Mouse (Mus musculus) MEL (cell line): ENCODE measurements around the gene Skida1. TPM values are rescaled to one million over a fixed set of nuclear protein-coding genes. Genes with fewer than 3 reads are reported as not detected.

Experiments used
- DNase-seq: peaks from one replicate; pipeline ENCODE4 v3.0.0; 2011; ENCODE audit warnings: low read depth, low spot score
- H3K27ac ChIP-seq: 2 replicates; pipeline ENCODE4 v1.5.1; 2012; ENCODE audit warnings: low read depth, mild to moderate bottlenecking, control low read depth, low read length, moderate library complexity; ENCODE audit not compliant: control insufficient read depth
- H3K27me3 ChIP-seq, 2 experiments: fragments of 150-350 bp in 1 of 2; sonication (generic) in 1 of 2; 2 replicates each; pipeline ENCODE4 v1.6.1; 2012; ENCODE audit warnings: low read length in 2 of 2, mild to moderate bottlenecking in 2 of 2, improper control_type of control experiment in 1 of 2, moderate library complexity in 1 of 2; ENCODE audit not compliant: insufficient read depth in 2 of 2, control insufficient read depth in 1 of 2
- H3K36me3 ChIP-seq, 2 experiments: 2 replicates each; pipeline ENCODE4 v1.6.1; 2012 to 2014; ENCODE audit warnings: low read length in 2 of 2, improper control_type of control experiment in 1 of 2, inconsistent platforms in 1 of 2, mild to moderate bottlenecking in 1 of 2; ENCODE audit not compliant: insufficient read depth in 2 of 2, control insufficient read depth in 1 of 2
- H3K4me1 ChIP-seq, 2 experiments: fragments of 150-350 bp in 1 of 2; sonication (generic) in 1 of 2; 2 replicates each; pipeline ENCODE4 v1.6.1; 2012; ENCODE audit warnings: low read length in 2 of 2, improper control_type of control experiment in 1 of 2, mild to moderate bottlenecking in 1 of 2; ENCODE audit not compliant: insufficient read depth in 2 of 2, control insufficient read depth in 1 of 2
- H3K4me3 ChIP-seq, 2 experiments: fragments of 150-350 bp in 1 of 2; sonication (generic) in 1 of 2; 2 replicates each; pipeline ENCODE4 v1.5.1; 2012; ENCODE audit warnings: low read depth in 2 of 2, low read length in 2 of 2, mild to moderate bottlenecking in 2 of 2, moderate library complexity in 2 of 2, control low read depth in 1 of 2, improper control_type of control experiment in 1 of 2; ENCODE audit not compliant: control insufficient read depth in 1 of 2, insufficient read depth in 1 of 2
- H3K79me2 ChIP-seq: 2 replicates; pipeline ENCODE4 v1.6.1; 2012; ENCODE audit warnings: mild to moderate bottlenecking, low read length, moderate library complexity; ENCODE audit not compliant: control insufficient read depth, poor library complexity, insufficient read depth
- H3K9ac ChIP-seq: 2 replicates; pipeline ENCODE4 v1.6.1; 2012; ENCODE audit warnings: low read depth, mild to moderate bottlenecking, control low read depth, low read length, moderate library complexity; ENCODE audit not compliant: control insufficient read depth, poor library complexity, severe bottlenecking
- H3K9me3 ChIP-seq: fragments of 150-350 bp; sonication (generic); replicated peaks from 2 replicates; pipeline ENCODE4 v1.6.1; 2012; ENCODE audit warnings: mild to moderate bottlenecking, low read length, improper control_type of control experiment, moderate library complexity; ENCODE audit not compliant: insufficient read depth
- CHD1 ChIP-seq: IDR thresholded peaks from 2 replicates; pipeline ENCODE4 v1.6.1; 2012; ENCODE audit warnings: low read depth, mild to moderate bottlenecking, inconsistent platforms, low read length, improper control_type of control experiment
- CHD2 ChIP-seq: IDR thresholded peaks from 2 replicates; pipeline ENCODE4 v1.6.1; 2011; ENCODE audit warnings: low read length, improper control_type of control experiment
- ELF1 ChIP-seq: IDR thresholded peaks from 2 replicates; pipeline ENCODE4 v1.6.1; 2014; ENCODE audit warnings: low read depth, mild to moderate bottlenecking, inconsistent platforms, low read length, improper control_type of control experiment, moderate library complexity
- EP300 ChIP-seq, 2 experiments: IDR thresholded peaks; 2 replicates each; pipeline ENCODE4 v1.6.1; 2011; ENCODE audit warnings: improper control_type of control experiment in 2 of 2, low read length in 2 of 2, low read depth in 1 of 2, mild to moderate bottlenecking in 1 of 2
- GABPA ChIP-seq: IDR thresholded peaks from 2 replicates; pipeline ENCODE4 v1.6.1; 2012; ENCODE audit warnings: low read depth, mild to moderate bottlenecking, inconsistent platforms, low read length, improper control_type of control experiment, moderate library complexity
- HCFC1 ChIP-seq: IDR thresholded peaks from 2 replicates; pipeline ENCODE4 v1.6.1; 2012; ENCODE audit warnings: low read depth, mild to moderate bottlenecking, inconsistent platforms, low read length, improper control_type of control experiment, moderate library complexity
- JUND ChIP-seq: IDR thresholded peaks from 2 replicates; pipeline ENCODE4 v1.6.1; 2011; ENCODE audit warnings: low read depth, mild to moderate bottlenecking, improper control_type of control experiment, low read length
- KAT2A ChIP-seq: conservative IDR thresholded peaks from 2 replicates; pipeline ENCODE4 v1.6.1; 2012; ENCODE audit warnings: low read depth, low read length, improper control_type of control experiment, inconsistent platforms
- MAFK ChIP-seq: IDR thresholded peaks from 2 replicates; pipeline ENCODE4 v1.6.1; 2011; ENCODE audit warnings: low read depth, mild to moderate bottlenecking, low read length, improper control_type of control experiment, borderline replicate concordance
- MAX ChIP-seq: IDR thresholded peaks from 2 replicates; pipeline ENCODE4 v1.6.1; 2011; ENCODE audit warnings: low read length, improper control_type of control experiment
- MEF2A ChIP-seq: IDR thresholded peaks from 2 replicates; pipeline ENCODE4 v1.6.1; 2014; ENCODE audit warnings: low read depth, mild to moderate bottlenecking, inconsistent platforms, low read length, improper control_type of control experiment; ENCODE audit not compliant: poor library complexity, insufficient replicate concordance, severe bottlenecking; ENCODE audit errors: extremely low read depth
- MXI1 ChIP-seq: IDR thresholded peaks from 2 replicates; pipeline ENCODE4 v1.6.1; 2011; ENCODE audit warnings: mild to moderate bottlenecking, low read depth, low read length, improper control_type of control experiment
- MYC ChIP-seq: IDR thresholded peaks from 2 replicates; pipeline ENCODE4 v1.6.1; 2011; ENCODE audit warnings: low read depth, mild to moderate bottlenecking, low read length, improper control_type of control experiment, moderate library complexity
- NELFE ChIP-seq: IDR thresholded peaks from 2 replicates; pipeline ENCODE4 v1.6.1; 2011; ENCODE audit warnings: low read depth, low read length, improper control_type of control experiment
- POLR2AphosphoS2 ChIP-seq: IDR thresholded peaks from 2 replicates; pipeline ENCODE4 v1.6.1; 2011; ENCODE audit warnings: low read length, improper control_type of control experiment
- RCOR1 ChIP-seq: IDR thresholded peaks from 2 replicates; pipeline ENCODE4 v1.6.1; 2012; ENCODE audit warnings: low read depth, mild to moderate bottlenecking, inconsistent platforms, low read length, improper control_type of control experiment
- SMC3 ChIP-seq: IDR thresholded peaks from 2 replicates; pipeline ENCODE4 v1.6.1; 2011; ENCODE audit warnings: low read depth, low read length, improper control_type of control experiment
- TAL1 ChIP-seq: IDR thresholded peaks from 2 replicates; pipeline ENCODE4 v1.6.1; 2012; ENCODE audit warnings: mild to moderate bottlenecking, inconsistent platforms, low read length, moderate library complexity, mixed read lengths
- TCF12 ChIP-seq: IDR thresholded peaks from 2 replicates; pipeline ENCODE4 v1.6.1; 2014; ENCODE audit warnings: low read depth, mild to moderate bottlenecking, inconsistent platforms, low read length, improper control_type of control experiment, moderate library complexity
- UBTF ChIP-seq: IDR thresholded peaks from 2 replicates; pipeline ENCODE4 v1.6.1; 2012; ENCODE audit warnings: low read depth, mild to moderate bottlenecking, inconsistent platforms, low read length, improper control_type of control experiment, moderate library complexity, borderline replicate concordance; ENCODE audit not compliant: insufficient read depth
- USF1 ChIP-seq: IDR thresholded peaks from 2 replicates; pipeline ENCODE4 v1.6.1; 2014; ENCODE audit warnings: low read depth, mild to moderate bottlenecking, inconsistent platforms, low read length, improper control_type of control experiment, moderate library complexity
- USF2 ChIP-seq, 2 experiments: IDR thresholded peaks; 2 replicates each; pipeline ENCODE4 v1.6.1; 2011 to 2012; ENCODE audit warnings: improper control_type of control experiment in 2 of 2, low read length in 2 of 2, borderline replicate concordance in 1 of 2, inconsistent platforms in 1 of 2, low read depth in 1 of 2, mild to moderate bottlenecking in 1 of 2; ENCODE audit not compliant: insufficient read depth in 1 of 2
- ZC3H11A ChIP-seq: IDR thresholded peaks from 2 replicates; pipeline ENCODE4 v1.6.1; 2012; ENCODE audit warnings: low read depth, mild to moderate bottlenecking, inconsistent platforms, low read length, improper control_type of control experiment
- ZKSCAN1 ChIP-seq: IDR thresholded peaks from 2 replicates; pipeline ENCODE4 v1.6.1; 2012; ENCODE audit warnings: low read depth, mild to moderate bottlenecking, inconsistent platforms, low read length, improper control_type of control experiment, moderate library complexity
- ZNF384 ChIP-seq: IDR thresholded peaks from 2 replicates; pipeline ENCODE4 v1.6.1; 2012; ENCODE audit warnings: low read depth, mild to moderate bottlenecking, inconsistent platforms, low read length, improper control_type of control experiment
- polyA plus RNA-seq, 2 experiments: library from polyadenylated mRNA; stranded (reverse) in 1 of 2; unstranded in 1 of 2; fragments of >175 nt in 1 of 2; fragments of >200 nt in 1 of 2; gene quantifications; 2 replicates each; pipeline versions ENCODE4 v1.2.1 to v1.2.4; 2012; ENCODE audit warnings: low replicate concordance in 2 of 2, low read depth in 1 of 2; ENCODE audit not compliant: insufficient read length in 2 of 2, insufficient read depth in 1 of 2, missing spikeins in 1 of 2
- total RNA-seq: library from RNA; depleted of rRNA; stranded (reverse); fragments of 300-350 nt; gene quantifications from 2 replicates; pipeline ENCODE4 v1.2.3, GENCODE M21; 2012

Skida1 gene
- total and polyA plus RNA-seq, 3 experiments = 0.12 to 0.88 TPM; not detected in 1

- no peak for TF ChIP-seq ZKSCAN1
- peak; percentile 63; the same call in 1 of the 2 replicates for TF ChIP-seq MYC
- peak; percentile 57; the same call in 1 of the 2 replicates for TF ChIP-seq HCFC1
- no peak for TF ChIP-seq ZNF384
- TF ChIP-seq ELF1 = peak; percentile 52; the same call in 1 of the 2 replicates
- TF ChIP-seq EP300 (IDR thresholded peaks at IDR 0.05; ENCODE audit: low read depth in 1 of 2, low read length in 2 of 2) = peak; percentile 31 to 55; a peak in 2 of 4 replicates
- no peak for TF ChIP-seq USF2 (IDR thresholded peaks at IDR 0.05; ENCODE audit: borderline replicate concordance in 1 of 2, insufficient read depth in 1 of 2, low read depth in 1 of 2, low read length in 2 of 2)
- TF ChIP-seq GABPA = no peak
- no peak for TF ChIP-seq ZC3H11A
- TF ChIP-seq JUND = no peak
- TF ChIP-seq TAL1 = no peak
- no peak for TF ChIP-seq USF1
- TF ChIP-seq, all 39 proteins: peak for 17
These were observed 15.0 kb upstream of the Skida1 start (continued) for GRCm38 (mm10) chr2:18063763-18064251.

DNA sequence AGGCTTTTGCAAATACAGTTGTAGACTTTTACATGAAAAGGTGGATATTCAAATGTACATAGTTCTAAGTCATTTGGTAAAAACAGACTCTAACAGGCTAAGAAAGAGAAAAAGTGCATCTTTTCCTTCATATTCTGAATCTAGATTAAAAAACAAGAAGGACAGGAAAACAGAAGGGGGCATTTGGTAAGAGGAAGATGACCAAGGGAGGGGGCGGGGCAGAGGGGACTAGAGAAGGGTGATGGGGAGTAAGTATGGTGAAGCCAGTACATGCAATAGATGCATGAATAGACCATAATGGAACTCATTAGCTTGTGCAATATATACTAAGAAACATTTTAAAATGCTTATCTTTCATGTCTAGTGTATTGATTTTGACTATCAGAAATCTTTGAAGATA is 11.5 kb upstream of the Skida1 start:
- Histone ChIP-seq H3K79me2 (peaks cover 30% of the 10 kb centered on the region), H3K4me3 (no peak overlapping the region), H3K9ac (no peak overlapping the region)

More for the DNA sequence above, 11.5 kb upstream of the Skida1 start:
- no peak for DNase-seq
- TF ChIP-seq ZNF384 (no peak), MEF2A (no peak), ZKSCAN1 (no peak), EP300 (IDR thresholded peaks at IDR 0.05; ENCODE audit: low read depth in 1 of 2, low read length in 2 of 2) (no peak), ZC3H11A (no peak), CHD1 (no peak), SMC3 (no peak), POLR2AphosphoS2 (no peak), RCOR1 (no peak), HCFC1 (no peak), CHD2 (no peak), TCF12 (no peak), USF1 (no peak), KAT2A (no peak), UBTF (no peak), NELFE (no peak), MAFK (no peak), MAX (no peak), JUND (no peak), MXI1 (no peak)
- no peaks in the 10 kb centered on the region for H3K27me3 ChIP-seq
- peaks cover 8 to 9% of the 10 kb centered on the region in 2 experiments; a peak in 2 of 4 replicates for H3K4me1 ChIP-seq
- no peaks in the 10 kb centered on the region for H3K9me3 ChIP-seq
- H3K27ac ChIP-seq = no peak overlapping the region
- peaks cover 0 to 20% of the 10 kb centered on the region in 2 experiments; a peak in 2 of 4 replicates for H3K36me3 ChIP-seq
